Mouse (Mus musculus): ENCODE results near the gene Flt4. TPM values are rescaled to one million over a fixed set of nuclear protein-coding genes. Genes with fewer than 3 reads are reported as not detected.
"Not testable (repeated sequence)": the region's sequence is repeated elsewhere in the genome, so short reads cannot be mapped to it uniquely, and the experiment has no call there.

The Flt4 gene
- total RNA-seq (2021) = 1 to 10 TPM; 2.4 TPM
- long read RNA-seq, experiment 1, full-length matches to known transcripts = 2 of 2 reads
- long read RNA-seq, experiment 1, partial matches to known transcripts = 0 of 2 reads
- long read RNA-seq, experiment 1, other reads (novel, unspliced or antisense) = 0 of 2 reads
- long read RNA-seq, experiment 2, full-length matches to known transcripts = 1 of 3 reads
- long read RNA-seq, experiment 2, partial matches to known transcripts = 1 of 3 reads
- long read RNA-seq, experiment 2, other reads (novel, unspliced or antisense) = 1 of 3 reads

GRCm38 (mm10) chr11:49608938-49609867 lies at the start of gene Flt4:
TSS of gene Flt4 (plus strand) at chr11:49609263.
- DNase-seq (ENCODE audit: extremely low spot score in 1 of 2, low spot score in 2 of 2); H3K27ac ChIP-seq; intact Hi-C loops (cut with DNase I): not testable (repeated sequence)
- peak within 1 kb of the TSS; percentile 40 for H3K4me3 ChIP-seq

GRCm38 (mm10) chr11:49575054-49575453 lies 34.0 kb upstream of the Flt4 start:
- not testable (repeated sequence) for H3K27ac ChIP-seq; DNase-seq (ENCODE audit: extremely low spot score in 1 of 2, low spot score in 2 of 2); H3K4me3 ChIP-seq
- intact Hi-C loops (cut with DNase I) = loop anchor here (10.0 kb wide), 1 partner anchor 1590 kb away; no protein-coding TSS in a partner anchor
- TF ChIP-seq CTCF (IDR thresholded peaks at IDR 0.05) = peak; percentile 32

GRCm38 (mm10) chr11:49580452-49580851 lies 28.6 kb upstream of the Flt4 start:
- H3K27ac ChIP-seq; DNase-seq (ENCODE audit: extremely low spot score in 1 of 2, low spot score in 2 of 2); H3K4me3 ChIP-seq; intact Hi-C loops (cut with DNase I): not testable (repeated sequence)

- Histone ChIP-seq H3K4me3 (no peak overlapping the region), H3K27ac (no peak overlapping the region)
- no peak for DNase-seq (ENCODE audit: extremely low spot score in 1 of 2, low spot score in 2 of 2)
- intact Hi-C loops (cut with DNase I) = no loop called here
- TF ChIP-seq CTCF (IDR thresholded peaks at IDR 0.05) = no peak
Observed at GRCm38 (mm10) chr11:49590213-49590612, 18.9 kb upstream of the Flt4 start.

- H3K27ac ChIP-seq; intact Hi-C loops (cut with DNase I); DNase-seq (ENCODE audit: extremely low spot score in 1 of 2, low spot score in 2 of 2); H3K4me3 ChIP-seq: not testable (repeated sequence)
- TF ChIP-seq CTCF (IDR thresholded peaks at IDR 0.05) = peak; percentile 38
Observed at GRCm38 (mm10) chr11:49597149-49597548, 11.9 kb upstream of the Flt4 start.

- DNase-seq (ENCODE audit: extremely low spot score in 1 of 2, low spot score in 2 of 2); H3K4me3 ChIP-seq; H3K27ac ChIP-seq; intact Hi-C loops (cut with DNase I): not testable (repeated sequence)
Observed at GRCm38 (mm10) chr11:49608306-49608705, 757 bp upstream of the Flt4 start.

GRCm38 (mm10) chr11:49609868-49610824 lies 1.1 kb downstream of the Flt4 start:
- H3K4me3 ChIP-seq = peak overlapping the region; percentile 40
- DNase-seq (ENCODE audit: extremely low spot score in 1 of 2, low spot score in 2 of 2); intact Hi-C loops (cut with DNase I); H3K27ac ChIP-seq: not testable (repeated sequence)

- intact Hi-C loops (cut with DNase I); H3K27ac ChIP-seq; DNase-seq (ENCODE audit: extremely low spot score in 1 of 2, low spot score in 2 of 2); H3K4me3 ChIP-seq: not testable (repeated sequence)
Observed at GRCm38 (mm10) chr11:49611349-49611748, 2.3 kb downstream of the Flt4 start.

- H3K27ac ChIP-seq = no peak overlapping the region
- intact Hi-C loops (cut with DNase I) = no loop called here
- TF ChIP-seq CTCF (IDR thresholded peaks at IDR 0.05) = no peak
- H3K4me3 ChIP-seq = no peak overlapping the region
- no peak for DNase-seq (ENCODE audit: extremely low spot score in 1 of 2, low spot score in 2 of 2)
Observed at GRCm38 (mm10) chr11:49612154-49612553, 3.1 kb downstream of the Flt4 start.

GRCm38 (mm10) chr11:49613349-49613748 lies 4.3 kb downstream of the Flt4 start:
- H3K4me3 ChIP-seq = no peak overlapping the region
- intact Hi-C loops (cut with DNase I) = no loop called here
- H3K27ac ChIP-seq = no peak overlapping the region
- no peak for TF ChIP-seq CTCF (IDR thresholded peaks at IDR 0.05)
- no peak for DNase-seq (ENCODE audit: extremely low spot score in 1 of 2, low spot score in 2 of 2)

Data from left cerebral cortex, adult 2 months (tissue).